Mouse (Mus musculus) 416B (cell line): ENCODE measurements around the gene Tpm3.
A peak's percentile ranks its signal among the peaks of the same experiment; 100 is the strongest.

ENCODE experiments used
- DNase-seq: peaks from one replicate; pipeline ENCODE4 v3.0.0; 2011; ENCODE audit warnings: low read depth

The Tpm3 gene

GRCm38 (mm10) chr3:90136660-90137059, 64.2 kb downstream of the Tpm3 start:
- DNase-seq: no peak

- no peak for DNase-seq
Measured at GRCm38 (mm10) chr3:90137606-90138005, 65.2 kb downstream of the Tpm3 start.

- peak; percentile 17 for DNase-seq
Measured at GRCm38 (mm10) chr3:90139962-90140361, 67.5 kb downstream of the Tpm3 start.

- no peak for DNase-seq
Measured at GRCm38 (mm10) chr3:90145461-90145860, 73.0 kb downstream of the Tpm3 start.

- DNase-seq: no peak
Measured at GRCm38 (mm10) chr3:90146651-90147050, 74.2 kb downstream of the Tpm3 start.
